Mouse (Mus musculus): ENCODE measurements around the gene Ttll2.
"Not testable (repeated sequence)": the region's sequence is repeated elsewhere in the genome, so short reads cannot be mapped to it uniquely, and the experiment has no call there.

Gene Ttll2

DNA sequence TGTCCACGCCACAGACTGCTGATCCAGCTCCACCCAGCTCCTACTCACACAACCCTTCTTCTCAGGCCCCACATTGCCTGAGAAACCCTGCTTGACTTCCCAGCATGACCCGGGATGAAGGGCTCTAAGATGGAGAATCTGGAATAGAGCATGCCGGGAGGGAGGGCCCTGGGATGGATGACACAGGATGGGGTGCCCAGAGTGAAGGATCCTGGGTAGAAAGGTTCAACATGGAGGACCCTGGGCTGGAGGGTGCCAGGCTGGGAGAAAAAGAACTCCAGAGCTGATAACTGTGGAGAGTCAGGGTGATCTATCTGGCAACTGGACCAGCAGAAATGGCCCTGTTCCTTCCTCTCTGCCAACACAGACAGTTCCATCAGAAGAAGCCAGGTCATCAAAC lies 13.1 kb upstream of the Ttll2 start:
- DNase-seq (ENCODE audit: inconsistent ontology term): not testable (repeated sequence)

DNA sequence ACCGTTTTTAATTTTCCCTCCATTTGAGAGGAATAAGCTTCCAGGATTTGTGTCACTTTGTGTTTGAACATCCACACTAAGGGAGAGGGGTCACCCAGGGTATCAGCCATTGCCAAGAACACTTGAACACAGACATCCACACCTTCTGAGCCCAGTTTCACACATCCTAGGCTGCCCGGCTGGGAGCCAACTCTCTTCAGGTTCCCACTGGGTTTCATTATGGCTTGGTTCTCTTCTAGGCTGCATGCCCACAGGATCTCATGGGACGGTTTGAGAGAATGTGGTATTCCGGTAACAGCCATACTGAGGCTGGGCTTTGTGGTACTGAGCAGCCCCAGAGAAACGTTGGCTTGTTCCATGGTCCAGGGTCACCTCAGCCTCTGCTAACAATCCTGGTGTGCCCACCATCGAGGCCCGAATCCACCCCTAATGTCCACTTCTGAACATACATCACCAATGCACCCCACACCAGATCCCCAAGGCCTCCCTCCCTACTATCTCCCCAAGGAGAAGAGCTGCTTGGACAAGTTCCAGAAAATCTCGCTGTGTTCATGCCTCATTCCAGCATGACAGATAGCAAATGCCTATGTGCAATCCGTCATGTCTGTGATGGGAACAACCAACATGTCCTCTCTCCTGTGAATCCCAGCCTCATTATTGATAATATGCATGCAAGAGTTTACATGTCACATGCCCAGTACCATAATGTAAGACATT lies 8.4 kb upstream of the Ttll2 start:
- not testable (repeated sequence) for DNase-seq (ENCODE audit: inconsistent ontology term)

DNA sequence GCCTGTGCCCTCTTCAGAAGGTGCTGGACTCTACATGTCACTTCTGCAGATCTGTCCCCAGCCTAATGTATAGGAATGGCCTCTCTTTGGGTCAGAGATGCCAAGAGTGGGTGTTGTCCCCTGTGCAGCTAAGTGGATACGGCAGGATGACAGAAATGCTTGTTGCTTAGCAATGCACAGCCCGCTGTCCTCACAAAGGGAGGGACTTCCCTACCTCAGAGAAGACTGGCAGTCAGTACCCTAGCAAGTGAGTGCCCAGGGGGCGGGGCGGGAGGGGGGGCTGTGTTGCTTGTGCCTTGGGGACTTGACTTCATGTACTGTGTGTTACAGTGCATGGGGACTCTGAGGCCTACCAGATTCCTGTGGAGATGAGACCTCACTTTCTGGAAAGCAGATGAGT lies 7.3 kb upstream of the Ttll2 start:
- not testable (repeated sequence) for DNase-seq (ENCODE audit: inconsistent ontology term)

DNA sequence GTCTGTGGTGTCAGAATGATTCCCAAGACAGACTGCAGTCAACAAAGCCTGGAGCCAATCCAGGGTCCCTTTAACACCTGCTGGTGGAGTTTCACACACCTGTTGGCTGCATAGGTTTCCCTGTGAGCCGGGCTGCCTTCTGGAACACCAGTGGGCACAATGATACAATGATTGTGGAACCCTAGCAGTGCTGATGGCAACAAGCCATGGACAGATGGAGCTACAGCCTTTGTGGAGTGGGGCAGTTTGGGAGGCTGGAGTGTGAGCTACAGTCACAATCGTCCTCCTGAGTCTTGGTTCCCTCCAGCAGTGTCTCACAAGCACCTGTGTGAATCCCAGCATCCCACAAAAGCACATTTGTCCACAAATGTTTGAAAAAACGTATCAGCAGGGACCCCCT lies 3.7 kb downstream of the Ttll2 start:
- DNase-seq (ENCODE audit: inconsistent ontology term): not testable (repeated sequence)

DNA sequence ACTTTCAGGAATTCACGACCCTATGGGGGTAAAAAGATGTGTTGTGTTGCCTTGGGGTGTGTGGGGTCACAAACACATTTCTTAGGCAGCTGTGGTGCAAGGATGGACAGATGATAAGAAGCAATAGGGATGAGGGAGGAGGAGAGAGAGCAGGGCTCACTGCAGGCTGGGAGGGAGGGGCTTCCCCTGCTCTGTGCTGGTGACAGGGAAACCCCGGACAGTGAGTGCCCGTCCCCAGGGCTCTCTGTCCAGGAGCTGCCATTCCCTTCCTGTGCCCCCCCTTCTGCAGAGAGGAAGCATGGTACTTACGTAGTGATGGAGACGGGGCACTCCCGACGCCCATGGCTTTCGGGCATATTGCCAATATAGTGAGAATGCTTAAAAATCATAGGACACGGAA lies 15.1 kb downstream of the Ttll2 start:
- DNase-seq (ENCODE audit: inconsistent ontology term): not testable (repeated sequence)

DNA sequence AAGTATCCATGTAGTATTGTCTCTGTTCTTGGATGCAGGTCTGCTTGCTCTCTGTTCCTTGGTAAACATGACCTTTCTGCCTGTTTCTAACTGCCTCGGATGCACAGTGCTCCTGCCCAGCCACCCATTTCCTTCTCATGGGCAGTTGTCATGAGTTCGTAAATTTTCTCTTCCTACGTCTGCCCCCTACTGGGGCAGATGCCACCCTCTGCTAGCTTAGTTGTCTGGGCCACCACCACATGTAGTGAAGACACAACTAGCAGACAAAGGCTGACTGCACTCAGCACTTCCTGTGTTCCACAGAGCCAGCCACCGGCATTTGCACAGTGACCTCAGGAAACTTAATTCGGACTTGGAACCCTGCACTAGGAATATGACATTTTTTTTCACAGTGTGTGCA lies 19.8 kb downstream of the Ttll2 start:
- DNase-seq (ENCODE audit: inconsistent ontology term): not testable (repeated sequence)

GRCm38 (mm10) chr17:7326415-7326814 lies 26.1 kb downstream of the Ttll2 start:
- not testable (repeated sequence) for DNase-seq (ENCODE audit: inconsistent ontology term)

GRCm38 (mm10) chr17:7324346-7324745 lies 28.1 kb downstream of the Ttll2 start, which contains the start of gene Tcp10a:
Tcp10a (plus strand) TSS chr17:7324646.
- DNase-seq (ENCODE audit: inconsistent ontology term): not testable (repeated sequence)

- DNase-seq (ENCODE audit: inconsistent ontology term): peak; percentile 17
These were observed 32.7 kb downstream of the Ttll2 start for GRCm38 (mm10) chr17:7319789-7320188.

- DNase-seq (ENCODE audit: inconsistent ontology term): not testable (repeated sequence)
These were observed 36.7 kb downstream of the Ttll2 start for GRCm38 (mm10) chr17:7315693-7316382.

DNA sequence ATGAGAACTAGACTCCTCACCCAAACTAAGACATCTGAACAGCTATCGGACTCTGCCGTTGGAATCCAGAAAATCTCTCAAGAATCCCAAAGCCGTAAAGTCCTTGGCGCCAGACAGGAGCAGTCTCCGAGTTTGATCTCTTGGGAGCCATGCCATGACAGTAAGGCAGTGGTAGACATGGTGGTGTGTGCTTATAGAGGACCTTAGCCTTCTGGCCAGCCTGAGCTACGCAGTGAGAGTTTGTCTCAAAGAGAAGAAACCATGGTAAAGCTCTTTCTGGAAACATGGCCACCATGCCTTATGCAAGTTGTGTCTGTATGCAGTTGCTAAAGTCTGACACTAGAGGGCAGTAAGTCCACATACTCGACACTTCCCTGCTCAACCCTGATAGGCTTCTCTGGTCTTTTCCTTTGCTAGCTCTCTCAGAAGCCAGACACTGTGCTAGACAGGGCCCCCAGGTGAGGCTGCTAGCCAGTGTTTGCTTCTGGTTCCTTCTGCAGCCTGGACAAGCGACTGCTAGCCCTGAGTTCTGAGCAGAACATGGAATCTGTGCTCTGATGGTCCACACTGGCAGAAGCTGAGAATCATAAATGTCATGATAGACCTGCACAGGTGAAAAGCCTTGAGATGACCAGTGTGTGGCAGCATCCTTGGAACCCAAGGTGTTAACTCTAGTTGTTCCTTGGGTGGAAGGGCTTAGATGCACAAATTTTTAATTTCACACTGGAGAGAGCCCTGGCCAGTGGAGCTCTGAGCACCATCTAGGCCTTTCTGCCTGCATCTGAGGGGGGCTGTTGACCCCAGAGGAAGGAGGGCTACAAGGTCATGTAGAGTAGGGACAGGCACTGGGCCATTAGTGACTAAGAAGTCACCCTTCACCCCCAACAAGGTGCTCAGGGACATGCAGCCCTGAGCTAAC lies 46.0 kb downstream of the Ttll2 start:
- DNase-seq (ENCODE audit: inconsistent ontology term): not testable (repeated sequence)
